ENCODE assay signal across 12 mouse cellular contexts in genomic region chr5:125745727-125746126, GRCm38 (mm10).
DNase-seq lines count a peak whose midpoint lies in the region; ATAC-seq lines count a peak whose summit lies in the region.
"Had no signal": no experiment of that assay in that cellular context is flagged by ENCODE, and none has a peak within 500 bp of the region (broad histone marks: within the 10 kb centered on the region; RNA-seq: fewer than 3 reads in every experiment).

No protein-coding gene starts in this region.

- H3K4me1 ChIP-seq in hindbrain, embryonic 10.5 days (replicated peaks): no peaks in the 10 kb centered on the region
- 0 out of 2 replicates have a peak, but pooled peaks cover 3% of the 10 kb centered on the region for H3K4me1 ChIP-seq in hindbrain, embryonic 14.5 days (replicated peaks; ENCODE audit: control insufficient read depth, insufficient read depth, low read length)
- H3K4me1 ChIP-seq: limb, embryonic 12.5 days had no signal

- H3K4me2 ChIP-seq in hindbrain, embryonic 14.5 days (replicated peaks): no peak overlapping the region
- H3K4me2 ChIP-seq: hindbrain, embryonic 15.5 days; limb, embryonic 12.5 days had no signal

- H3K9ac ChIP-seq in hindbrain, embryonic 14.5 days: no peak overlapping the region
- H3K9ac ChIP-seq: hindbrain, embryonic 15.5 days; limb, embryonic 12.5 days had no signal

- peak; percentile 37 for DNase-seq in hindbrain, embryonic 10.5 days (ENCODE audit: low spot score)
- no peak for DNase-seq in hindbrain, embryonic 14.5 days (ENCODE audit: low spot score)
- peak; percentile 49 for DNase-seq in right cerebral cortex, postnatal 14 days
- no peak for DNase-seq in right cerebral cortex, adult 18-20 months
- DNase-seq in embryo, embryonic 10.5 days (ENCODE audit: low spot score): peak; percentile 30
- DNase-seq in testis, postnatal 10 days (ENCODE audit: low spot score): peak; percentile 56
- no peak for DNase-seq in thymus, postnatal 36 days
- DNase-seq: cerebellum, adult 18-20 months had no signal

- ATAC-seq in hindbrain, embryonic 14.5 days (ENCODE audit: low FRiP score): no peak
- ATAC-seq in erythroblast, adult 5-6 weeks (replicated peaks; ENCODE audit: low FRiP score, poor library complexity, severe bottlenecking): no peak

- no peaks in the 10 kb centered on the region for H3K9me3 ChIP-seq in hindbrain, embryonic 10.5 days
- H3K9me3 ChIP-seq in hindbrain, embryonic 14.5 days (ENCODE audit: control insufficient read depth, low read length): peaks cover 5% of the 10 kb centered on the region; the same call in 1 of the 2 replicates
- H3K9me3 ChIP-seq: hindbrain, embryonic 15.5 days had no signal

- H3K27me3 ChIP-seq in hindbrain, embryonic 10.5 days (ENCODE audit: insufficient read depth, poor library complexity, severe bottlenecking): no peaks in the 10 kb centered on the region
- H3K27me3 ChIP-seq in hindbrain, embryonic 14.5 days (ENCODE audit: control insufficient read depth, insufficient read depth, low read length): no peaks in the 10 kb centered on the region
- H3K27me3 ChIP-seq: hindbrain, embryonic 15.5 days; limb, embryonic 12.5 days had no signal

- no peak overlapping the region for H3K27ac ChIP-seq in hindbrain, embryonic 10.5 days
- no peak overlapping the region for H3K27ac ChIP-seq in hindbrain, embryonic 14.5 days
- H3K27ac ChIP-seq: hindbrain, embryonic 15.5 days; limb, embryonic 12.5 days; macrophage had no signal

- 63% methylated on average over 7 of the region's 7 CpGs for WGBS in hindbrain, embryonic 10.5 days
- 62% methylated on average over 7 of the region's 7 CpGs for WGBS in hindbrain, embryonic 14.5 days

- no peak overlapping the region for H3K4me3 ChIP-seq in hindbrain, embryonic 10.5 days
- H3K4me3 ChIP-seq in hindbrain, embryonic 14.5 days (replicated peaks; ENCODE audit: low read length): no peak overlapping the region
- H3K4me3 ChIP-seq: hindbrain, embryonic 15.5 days; limb, embryonic 12.5 days had no signal

- no peaks in the 10 kb centered on the region for H3K36me3 ChIP-seq in hindbrain, embryonic 10.5 days
- no peaks in the 10 kb centered on the region for H3K36me3 ChIP-seq in hindbrain, embryonic 14.5 days (replicated peaks; ENCODE audit: control insufficient read depth, insufficient read depth)
- H3K36me3 ChIP-seq: hindbrain, embryonic 15.5 days; limb, embryonic 12.5 days had no signal

Comparison
In these comparisons a context has a peak if more than half of its experiments do, and no peak if none do; other contexts are left out.
1. DNase-seq: peak in hindbrain, embryonic 10.5 days (single experiment), right cerebral cortex, postnatal 14 days (single experiment), embryo, embryonic 10.5 days (single experiment) and testis, postnatal 10 days (single experiment); none in hindbrain, embryonic 14.5 days (single experiment), right cerebral cortex, adult 18-20 months (single experiment) and thymus, postnatal 36 days (0 of 2).